Mouse (Mus musculus) neural tube, embryonic 11.5 days (tissue): ENCODE data around the gene Camk2d. TPM values are rescaled to one million over a fixed set of nuclear protein-coding genes. Genes with fewer than 3 reads are reported as not detected.

Source experiments
- ATAC-seq: fragments of 200-750 bp; cut with Nextera tagmentation; 2 replicates; pipeline ENCODE4 v1.8.0; 2017; ENCODE audit warnings: moderate number of reproducible peaks, mild to moderate bottlenecking, moderate TSS enrichment, moderate library complexity; ENCODE audit not compliant: insufficient read depth, low FRiP score, low TSS enrichment
- DNase-seq: peaks from one replicate; pipeline ENCODE4 v3.0.0-alpha.2; 2015; ENCODE audit warnings: low spot score
- H3K27ac ChIP-seq: fragments of 300-500 bp; sonication (generic); 2 replicates; pipeline ENCODE4 v1.5.1; 2014; ENCODE audit warnings: low read depth, mild to moderate bottlenecking, low read length
- H3K27me3 ChIP-seq: fragments of 300-500 bp; sonication (generic); 2 replicates; pipeline ENCODE4 v1.6.1; 2014; ENCODE audit warnings: mild to moderate bottlenecking, low read length, mixed read lengths; ENCODE audit not compliant: control insufficient read depth, insufficient read depth
- H3K36me3 ChIP-seq: fragments of 300-500 bp; sonication (generic); 2 replicates; pipeline ENCODE4 v1.6.1; 2014; ENCODE audit warnings: mild to moderate bottlenecking, low read length, moderate library complexity, mixed read lengths; ENCODE audit not compliant: control insufficient read depth, insufficient read depth
- H3K4me1 ChIP-seq: fragments of 300-500 bp; sonication (generic); 2 replicates; pipeline ENCODE4 v1.6.1; 2014; ENCODE audit warnings: low read length, mixed read lengths; ENCODE audit not compliant: control insufficient read depth, insufficient read depth
- H3K4me2 ChIP-seq: fragments of 300-500 bp; sonication (generic); 2 replicates; pipeline ENCODE4 v1.6.1; 2014; ENCODE audit warnings: low read depth, mild to moderate bottlenecking, moderate library complexity
- H3K4me3 ChIP-seq: fragments of 300-500 bp; sonication (generic); 2 replicates; pipeline ENCODE4 v1.5.1; 2014; ENCODE audit warnings: low read depth, low read length
- H3K9ac ChIP-seq: fragments of 300-500 bp; sonication (generic); 2 replicates; pipeline ENCODE4 v1.6.1; 2014; ENCODE audit warnings: mild to moderate bottlenecking, low read length
- H3K9me3 ChIP-seq: fragments of 300-500 bp; sonication (generic); 2 replicates; pipeline ENCODE4 v1.6.1; 2016; ENCODE audit warnings: low read length; ENCODE audit not compliant: control insufficient read depth
- WGBS: fragments of 180-500 bp; shearing (Covaris S2); extraction: QIAGEN DNeasy Blood & Tissue Kit; methylation state at CpG from one replicate; pipeline ENCODE4 v1.1.7; 2014; 5-methylcytosine and 5-hydroxymethylcytosine counted together
- polyA plus RNA-seq: library from polyadenylated mRNA; unstranded; fragments of >200 nt; fragmentation: Nextera tagmentation; extraction: Ambion mirVana; gene quantifications from 2 replicates; pipeline ENCODE4 v1.2.1, GENCODE M21; 2014

Camk2d gene
- polyA plus RNA-seq, 1 experiment from 2014 or later, result 21.4 TPM

DNA sequence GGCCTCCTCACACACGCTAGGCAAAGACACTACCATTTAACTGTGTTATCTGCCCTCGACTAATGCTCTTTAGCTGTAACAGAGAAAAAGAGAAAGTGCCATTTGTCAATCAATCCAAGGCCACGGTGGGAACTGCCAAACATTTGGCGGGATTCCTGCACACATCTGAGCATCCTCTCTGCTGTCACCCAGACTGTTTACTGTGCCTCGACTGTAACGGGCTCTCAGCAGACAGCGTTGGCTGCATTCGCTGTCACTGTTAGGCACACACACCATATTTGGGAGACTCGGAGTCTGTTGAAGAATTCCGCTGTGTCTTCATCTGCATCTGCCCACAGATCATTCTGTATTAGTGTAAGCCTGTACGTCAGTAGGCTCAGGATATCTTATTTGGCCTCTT lies 6.7 kb downstream of the Camk2d start:
- Histone ChIP-seq H3K36me3 (no peaks in the 10 kb centered on the region), H3K27ac (no peak overlapping the region), H3K4me2 (no peak overlapping the region), H3K9ac (no peak overlapping the region), H3K4me1 (peaks cover 2% of the 10 kb centered on the region; the same call in 1 of the 2 replicates), H3K4me3 (no peak overlapping the region), H3K27me3 (no peaks in the 10 kb centered on the region), H3K9me3 (no peaks in the 10 kb centered on the region)
- ATAC-seq (no peak), DNase-seq (no peak)
- WGBS, result 79% methylated on average over 11 of the region's 11 CpGs

DNA sequence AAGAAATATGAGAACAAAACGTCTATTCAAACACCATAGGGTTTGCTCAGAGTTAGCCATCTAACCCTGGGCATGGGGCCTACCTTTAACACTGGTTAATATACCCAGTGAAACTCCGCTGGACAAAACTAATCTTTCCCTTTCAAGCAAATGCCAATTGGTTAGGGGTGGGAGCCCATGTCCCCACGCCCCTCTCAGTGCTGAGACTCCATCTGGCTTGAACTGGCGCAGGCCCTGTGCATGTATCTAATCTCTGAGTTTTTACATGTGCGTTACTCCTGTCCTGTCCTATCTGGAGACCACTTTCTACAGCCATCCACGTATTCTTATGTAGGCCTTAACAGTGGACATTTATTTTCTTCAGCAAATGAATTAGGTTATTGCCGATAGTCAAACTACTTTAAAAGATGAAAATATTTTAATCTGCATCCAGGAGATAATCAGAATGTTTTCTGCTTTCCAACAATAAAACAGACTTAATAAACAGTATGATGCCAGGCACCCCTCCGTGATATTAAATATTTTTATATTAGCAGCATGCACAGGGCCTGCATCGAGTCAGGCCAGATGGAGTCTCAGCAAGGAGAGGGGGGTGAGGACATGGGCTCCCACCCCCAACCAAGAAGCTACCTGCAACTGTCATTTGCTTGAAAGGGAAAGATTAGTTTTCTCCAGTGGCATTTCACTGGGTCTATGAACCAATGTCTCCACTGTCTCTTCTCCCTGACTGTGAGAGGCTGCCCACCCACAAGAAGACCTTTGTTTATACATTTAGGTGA lies 8.7 kb downstream of the Camk2d start:
- no peak overlapping the region for H3K4me2 ChIP-seq
- no peaks in the 10 kb centered on the region for H3K36me3 ChIP-seq
- ATAC-seq, result no peak
- H3K27ac ChIP-seq, result no peak overlapping the region
- no peaks in the 10 kb centered on the region for H3K9me3 ChIP-seq
- WGBS, result 87% methylated on average over 9 of the region's 9 CpGs
- H3K4me3 ChIP-seq, result no peak overlapping the region
- H3K27me3 ChIP-seq, result no peaks in the 10 kb centered on the region
- no peak for DNase-seq
- H3K9ac ChIP-seq, result no peak overlapping the region
- no peaks in the 10 kb centered on the region for H3K4me1 ChIP-seq

DNA sequence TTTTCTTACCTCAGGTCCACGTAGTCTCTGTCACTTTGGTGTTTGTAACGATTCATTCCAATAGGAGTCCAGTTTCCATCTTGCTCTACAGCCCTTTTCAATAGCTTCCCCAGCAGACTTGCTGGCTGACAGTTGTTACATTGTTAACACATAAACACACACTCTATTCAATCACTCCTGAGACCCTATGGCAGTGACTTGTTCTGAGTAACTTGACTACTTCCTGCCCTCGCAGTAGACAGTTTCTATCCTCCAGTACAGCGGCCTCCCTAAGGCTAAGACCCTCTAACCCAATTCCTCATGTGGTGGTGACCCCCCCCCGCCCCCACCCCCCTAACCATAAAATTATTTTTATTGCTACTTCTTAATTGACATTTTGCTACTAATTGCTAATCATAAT lies 13.2 kb downstream of the Camk2d start:
- ATAC-seq (no peak), DNase-seq (no peak)
- WGBS, result 74% methylated on average over 5 of the region's 5 CpGs

DNA sequence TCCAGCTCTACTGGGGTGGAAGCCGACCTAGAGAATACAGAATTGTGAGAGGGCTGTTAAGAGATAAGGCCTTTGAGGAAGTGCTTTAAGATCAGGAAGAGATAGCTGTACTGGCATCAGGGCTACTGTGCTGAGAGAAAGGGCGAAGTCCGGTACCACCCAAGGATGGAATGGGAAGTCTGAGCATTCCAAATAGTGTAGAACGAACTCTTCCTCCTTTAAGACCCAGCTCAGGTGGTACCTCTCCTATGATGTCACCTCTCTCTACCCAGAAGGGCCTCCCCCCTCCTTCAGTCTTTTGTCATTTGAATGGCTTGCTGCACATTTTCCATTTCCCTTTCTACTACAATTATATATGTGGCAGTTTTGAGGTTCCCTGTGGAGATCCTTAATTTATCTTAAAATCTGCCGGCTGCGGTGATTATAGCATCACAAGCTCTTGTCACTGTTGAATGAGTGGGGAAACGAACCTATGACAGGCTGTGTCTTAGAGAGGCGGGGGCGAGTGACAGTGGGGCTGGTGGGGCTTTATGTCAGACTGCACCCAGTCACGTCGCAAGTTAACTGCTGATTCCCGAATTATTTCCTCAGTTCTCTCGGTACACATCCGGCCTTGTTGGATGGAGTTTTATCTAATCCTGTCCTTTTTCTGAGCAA lies 13.8 kb downstream of the Camk2d start:
- Histone ChIP-seq H3K9me3 (no peaks in the 10 kb centered on the region), H3K4me3 (no peak overlapping the region), H3K4me2 (no peak overlapping the region), H3K36me3 (no peaks in the 10 kb centered on the region), H3K27me3 (no peaks in the 10 kb centered on the region), H3K9ac (no peak overlapping the region), H3K4me1 (no peaks in the 10 kb centered on the region), H3K27ac (no peak overlapping the region)
- DNase-seq (no peak), ATAC-seq (peak; percentile 60; the same call in 1 of the 2 replicates)
- WGBS, result 73% methylated on average over 14 of the region's 14 CpGs

More for the DNA sequence above, 13.2 kb downstream of the Camk2d start:
- H3K4me2 ChIP-seq, result no peak overlapping the region
- no peaks in the 10 kb centered on the region for H3K36me3 ChIP-seq
- no peak overlapping the region for H3K4me3 ChIP-seq
- no peaks in the 10 kb centered on the region for H3K9me3 ChIP-seq
- H3K9ac ChIP-seq, result no peak overlapping the region
- no peaks in the 10 kb centered on the region for H3K4me1 ChIP-seq
- H3K27me3 ChIP-seq, result no peaks in the 10 kb centered on the region
- no peak overlapping the region for H3K27ac ChIP-seq

DNA sequence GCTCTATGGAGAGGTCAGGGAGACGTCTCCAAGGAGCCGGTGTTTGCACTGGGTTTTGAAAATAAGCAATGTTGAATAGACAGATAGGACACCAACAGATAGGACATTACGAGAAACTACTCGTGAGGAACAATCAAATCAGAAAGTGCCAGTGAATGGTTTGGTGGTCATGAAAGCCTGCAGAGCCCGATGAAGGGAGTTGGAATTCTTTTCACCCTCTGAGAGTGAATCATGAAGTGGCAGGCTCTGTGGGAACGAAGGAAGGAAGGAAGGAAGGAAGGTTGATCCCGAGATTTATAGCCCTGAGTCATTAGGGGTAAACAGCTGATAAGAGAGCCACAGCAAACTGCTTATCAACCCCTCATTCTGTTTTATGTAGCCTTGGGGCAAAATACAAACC lies 15.5 kb downstream of the Camk2d start:
- Histone ChIP-seq H3K27ac (no peak overlapping the region), H3K36me3 (no peaks in the 10 kb centered on the region), H3K4me3 (no peak overlapping the region), H3K27me3 (no peaks in the 10 kb centered on the region), H3K4me1 (no peaks in the 10 kb centered on the region), H3K9me3 (no peaks in the 10 kb centered on the region), H3K4me2 (no peak overlapping the region), H3K9ac (no peak overlapping the region)
- no peak for ATAC-seq
- DNase-seq, result no peak
- WGBS, result 22% methylated on average over 7 of the region's 7 CpGs

DNA sequence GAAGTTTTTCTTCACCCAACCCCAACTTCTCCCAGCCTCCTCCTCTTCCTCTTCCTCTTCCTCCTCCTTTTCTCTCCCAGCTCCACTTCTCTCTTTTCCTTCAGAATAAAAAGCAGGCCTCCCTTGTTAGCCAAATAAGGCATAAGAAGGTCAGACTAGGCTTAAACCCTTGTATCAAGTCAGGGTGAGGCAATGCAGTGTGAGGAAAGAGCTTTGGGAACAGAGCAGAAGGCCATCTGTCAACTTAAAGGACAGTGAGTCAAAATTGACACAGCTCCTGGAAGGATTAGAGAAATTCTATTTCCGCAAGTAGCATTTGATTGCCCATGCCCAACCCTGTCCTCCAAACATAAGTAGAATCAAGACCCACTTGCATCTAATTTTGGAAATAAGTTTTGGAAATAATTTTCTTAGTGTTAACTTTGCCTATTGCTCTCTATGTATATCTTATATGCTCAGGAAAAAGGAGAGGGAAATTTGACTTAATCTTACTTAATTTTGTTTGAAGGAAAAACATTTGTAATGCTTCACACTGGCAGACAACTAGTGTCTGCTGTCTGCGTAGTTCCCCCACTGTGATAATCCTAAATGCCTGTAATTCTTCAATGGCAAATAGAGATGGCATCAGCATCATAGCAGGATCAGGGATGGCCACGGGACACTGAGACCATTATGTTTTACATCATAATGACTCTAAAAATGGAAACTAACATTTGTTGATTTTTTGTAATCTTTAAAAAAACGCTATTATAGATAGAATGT lies 16.8 kb downstream of the Camk2d start:
- Histone ChIP-seq H3K27ac (no peak overlapping the region), H3K4me2 (no peak overlapping the region), H3K27me3 (no peaks in the 10 kb centered on the region), H3K36me3 (no peaks in the 10 kb centered on the region), H3K9ac (no peak overlapping the region), H3K4me3 (no peak overlapping the region), H3K9me3 (no peaks in the 10 kb centered on the region), H3K4me1 (no peaks in the 10 kb centered on the region)
- no peak for ATAC-seq
- DNase-seq, result no peak
- whole genome bisulfite sequencing, result 64% methylated on average over 4 of the region's 4 CpGs

DNA sequence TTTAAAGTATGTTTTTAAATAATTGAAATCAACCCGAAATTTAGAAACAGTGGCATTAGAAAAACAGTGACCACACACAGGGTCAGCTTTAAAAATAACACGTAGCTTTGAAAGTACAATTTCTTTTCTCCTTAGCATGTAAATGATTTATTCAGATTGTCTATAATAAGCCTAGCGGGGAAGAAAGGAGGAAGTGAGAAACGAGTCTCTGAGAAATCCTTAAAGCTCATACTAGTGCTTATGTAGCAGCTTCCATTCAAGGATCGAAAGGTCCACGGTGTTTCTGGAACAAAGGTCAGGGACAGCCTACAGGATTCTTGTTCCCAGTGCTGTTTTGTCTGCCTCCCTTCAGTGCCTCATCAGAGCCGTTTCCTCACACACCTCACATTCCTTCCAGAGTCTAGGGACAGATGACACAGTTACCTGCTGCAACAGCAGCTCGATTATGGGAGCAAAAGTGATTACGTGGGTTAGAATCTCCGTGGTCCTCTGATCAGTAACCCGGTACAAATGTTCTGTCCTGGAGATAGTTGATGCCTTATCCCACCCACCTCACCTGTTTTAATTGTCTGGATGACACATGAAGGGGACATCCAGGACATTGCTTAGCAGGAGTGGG lies 17.5 kb downstream of the Camk2d start:
- no peak for DNase-seq
- Histone ChIP-seq H3K9ac (no peak overlapping the region), H3K27ac (no peak overlapping the region), H3K27me3 (no peaks in the 10 kb centered on the region), H3K36me3 (no peaks in the 10 kb centered on the region), H3K4me3 (no peak overlapping the region), H3K4me2 (no peak overlapping the region), H3K4me1 (no peaks in the 10 kb centered on the region), H3K9me3 (no peaks in the 10 kb centered on the region)
- ATAC-seq, result no peak
- WGBS, result 77% methylated on average over 11 of the region's 11 CpGs

DNA sequence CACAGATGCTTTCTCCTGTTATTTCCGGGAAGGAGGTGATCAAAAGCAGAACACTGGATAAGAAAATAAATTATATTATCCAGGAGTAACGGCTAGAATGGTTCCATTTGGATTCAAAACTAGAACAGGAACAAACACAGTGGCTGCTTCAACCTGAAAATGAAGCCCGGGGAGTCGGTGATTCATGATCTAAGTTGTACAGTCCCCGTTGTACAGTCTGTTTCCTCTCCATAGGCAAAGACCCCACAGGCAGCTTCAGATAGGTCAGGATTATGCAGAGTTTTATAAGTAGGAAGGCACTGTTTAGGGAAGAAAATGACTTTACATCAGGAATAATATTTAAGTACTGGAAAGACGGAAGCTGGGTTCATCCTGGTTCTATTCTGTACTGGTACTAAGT lies 19.2 kb downstream of the Camk2d start:
- H3K4me2 ChIP-seq, result no peak overlapping the region
- no peak for DNase-seq
- no peaks in the 10 kb centered on the region for H3K36me3 ChIP-seq
- no peaks in the 10 kb centered on the region for H3K4me1 ChIP-seq
- ATAC-seq, result no peak
- H3K9ac ChIP-seq, result no peak overlapping the region
- no peak overlapping the region for H3K4me3 ChIP-seq
- 78% methylated on average over 6 of the region's 6 CpGs for WGBS
- no peak overlapping the region for H3K27ac ChIP-seq
- H3K9me3 ChIP-seq, result no peaks in the 10 kb centered on the region
- no peaks in the 10 kb centered on the region for H3K27me3 ChIP-seq
